Mouse (Mus musculus) forebrain, embryonic 15.5 days (tissue): ENCODE measurements around the gene Rhbg. TPM values are rescaled to one million over a fixed set of nuclear protein-coding genes. Genes with fewer than 3 reads are reported as not detected.

Source experiments
- ATAC-seq: fragments of 200-750 bp; cut with Nextera tagmentation; replicated peaks from 2 replicates; pipeline ENCODE4 v1.8.0; 2017; ENCODE audit warnings: mild to moderate bottlenecking, moderate TSS enrichment, moderate library complexity
- H3K27ac ChIP-seq: fragments of 300-500 bp; sonication (generic); replicated peaks from 2 replicates; pipeline ENCODE4 v1.5.1; 2015; ENCODE audit warnings: mild to moderate bottlenecking, inconsistent platforms
- H3K27me3 ChIP-seq: fragments of 300-500 bp; sonication (generic); 2 replicates; pipeline ENCODE4 v1.6.1; 2015; ENCODE audit warnings: inconsistent platforms
- H3K36me3 ChIP-seq: fragments of 300-500 bp; sonication (generic); 2 replicates; pipeline ENCODE4 v1.6.1; 2015; ENCODE audit warnings: mild to moderate bottlenecking, inconsistent platforms
- H3K4me1 ChIP-seq: fragments of 300-500 bp; sonication (generic); 2 replicates; pipeline ENCODE4 v1.6.1; 2015; ENCODE audit warnings: inconsistent platforms
- H3K4me2 ChIP-seq: fragments of 300-500 bp; sonication (generic); replicated peaks from 2 replicates; pipeline ENCODE4 v1.6.1; 2015; ENCODE audit warnings: mild to moderate bottlenecking, inconsistent platforms
- H3K4me3 ChIP-seq: fragments of 300-500 bp; sonication (generic); 2 replicates; pipeline ENCODE4 v1.5.1; 2015; ENCODE audit warnings: mild to moderate bottlenecking, inconsistent platforms
- H3K9ac ChIP-seq: fragments of 300-500 bp; sonication (generic); replicated peaks from 2 replicates; pipeline ENCODE4 v1.6.1; 2015; ENCODE audit warnings: mild to moderate bottlenecking, inconsistent platforms
- H3K9me3 ChIP-seq: fragments of 300-500 bp; sonication (generic); 2 replicates; pipeline ENCODE4 v1.6.1; 2016; ENCODE audit warnings: inconsistent platforms
- WGBS: fragments of 180-500 bp; shearing (Covaris S2); methylation state at CpG from one replicate; pipeline ENCODE4 v1.1.7; 2015; ENCODE audit warnings: mixed read lengths; 5-methylcytosine and 5-hydroxymethylcytosine counted together
- polyA plus RNA-seq: library from polyadenylated mRNA; unstranded; fragments of >200 nt; fragmentation: Nextera tagmentation; extraction: Ambion mirVana; gene quantifications from 2 replicates; pipeline ENCODE4 v1.2.1, GENCODE M21; 2015

The Rhbg gene
- polyA plus RNA-seq, 1 experiment from 2014 or later: 0.14 TPM

DNA sequence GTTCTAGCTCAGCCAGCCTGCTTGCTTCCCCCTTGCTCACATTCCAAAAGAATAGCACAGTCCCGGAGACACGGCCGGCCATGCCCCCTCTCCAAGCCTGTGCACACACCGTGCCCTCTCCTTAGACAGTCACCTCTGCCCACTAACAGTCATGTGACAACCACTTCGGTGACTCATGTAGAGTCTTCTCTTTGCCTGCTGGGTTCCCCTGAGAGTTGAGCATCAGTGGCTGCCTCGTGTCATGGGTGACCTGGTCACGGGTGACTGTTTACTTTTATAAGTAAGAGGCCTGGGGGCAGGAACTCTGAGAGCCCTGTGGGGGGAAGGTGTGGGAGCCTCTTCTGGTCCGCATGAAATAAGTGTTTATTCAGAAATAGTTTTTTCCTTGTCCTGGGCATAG is 20.5 kb downstream of the Rhbg start:
- Histone ChIP-seq H3K27me3 (no peaks in the 10 kb centered on the region), H3K4me2 (no peak overlapping the region), H3K9ac (no peak overlapping the region), H3K9me3 (no peaks in the 10 kb centered on the region), H3K27ac (peak overlapping the region; percentile 99), H3K36me3 (peaks cover 17% of the 10 kb centered on the region), H3K4me3 (no peak overlapping the region), H3K4me1 (peaks cover 92% of the 10 kb centered on the region)
- 33% methylated on average over 8 of the region's 8 CpGs for WGBS
- no peak for ATAC-seq

DNA sequence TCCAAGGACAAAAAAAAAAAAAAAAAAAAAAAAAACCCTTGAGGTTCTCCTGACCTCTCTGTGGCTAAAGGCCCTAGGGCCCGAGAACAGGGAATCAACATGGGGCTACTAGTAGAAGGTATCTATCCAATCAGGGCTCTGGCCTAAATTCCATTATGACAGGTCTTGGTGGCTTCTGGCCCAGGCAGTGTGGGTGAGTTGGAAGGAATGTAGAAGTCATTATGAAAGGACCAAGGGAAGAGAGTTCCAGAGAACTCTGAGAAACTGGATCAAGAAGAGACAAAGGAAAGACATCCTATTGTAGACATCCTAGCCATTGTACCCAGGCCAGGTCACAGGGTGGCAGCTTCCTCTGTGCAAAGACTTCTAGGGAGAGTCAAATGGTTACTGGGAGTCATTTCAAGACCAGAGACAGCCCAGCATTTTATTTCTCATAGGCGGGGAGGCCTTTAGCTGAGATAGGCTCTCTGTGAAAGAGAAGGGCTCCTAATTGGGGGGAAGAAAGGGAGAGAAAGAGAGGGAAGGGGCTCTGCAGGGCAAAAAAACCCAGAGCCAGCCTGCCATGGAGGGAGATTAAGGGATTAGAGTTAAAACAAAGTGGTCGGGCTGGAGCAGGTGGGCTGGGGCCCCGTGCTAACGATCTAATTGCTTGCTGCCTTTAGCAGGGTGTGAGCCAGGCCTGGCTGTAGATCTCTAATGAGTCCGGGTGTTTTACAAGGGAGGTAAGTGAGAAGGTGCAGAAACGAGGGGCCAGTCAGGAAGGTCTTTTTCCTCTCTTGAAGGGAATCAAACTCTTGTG is 21.5 kb downstream of the Rhbg start:
- Histone ChIP-seq H3K9ac (no peak overlapping the region), H3K27me3 (no peaks in the 10 kb centered on the region), H3K4me3 (no peak overlapping the region), H3K9me3 (no peaks in the 10 kb centered on the region), H3K4me1 (peaks cover 92% of the 10 kb centered on the region), H3K4me2 (no peak overlapping the region), H3K36me3 (peaks cover 24% of the 10 kb centered on the region), H3K27ac (peak overlapping the region; percentile 99)
- WGBS: 7% methylated on average over 7 of the region's 7 CpGs
- no peak for ATAC-seq

DNA sequence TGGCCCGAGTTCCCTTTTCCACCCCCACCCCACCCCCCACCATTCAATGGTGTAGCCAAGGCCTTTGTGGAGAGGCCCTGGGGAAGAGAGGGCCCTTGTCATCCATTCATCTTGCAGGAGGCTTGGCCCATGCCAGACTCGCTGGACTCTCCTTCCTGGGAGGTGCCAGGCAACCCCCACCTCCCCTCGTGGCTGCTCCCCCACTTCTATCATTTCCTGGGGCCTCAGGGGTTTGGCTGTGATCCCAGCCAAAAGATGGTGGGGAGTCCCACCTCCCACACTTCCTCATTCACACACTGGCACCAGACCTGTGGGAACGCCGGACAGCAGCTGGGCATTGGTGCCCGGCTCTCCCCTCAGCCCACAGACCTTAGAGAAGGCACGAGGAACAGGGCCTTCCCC is 22.2 kb downstream of the Rhbg start:
- Histone ChIP-seq H3K27me3 (no peaks in the 10 kb centered on the region), H3K4me2 (no peak overlapping the region), H3K27ac (peak overlapping the region; percentile 99), H3K9me3 (no peaks in the 10 kb centered on the region), H3K9ac (no peak overlapping the region), H3K36me3 (peaks cover 31% of the 10 kb centered on the region), H3K4me1 (peaks cover 92% of the 10 kb centered on the region), H3K4me3 (no peak overlapping the region)
- ATAC-seq: peak; percentile 62
- WGBS: 12% methylated on average over 7 of the region's 7 CpGs

DNA sequence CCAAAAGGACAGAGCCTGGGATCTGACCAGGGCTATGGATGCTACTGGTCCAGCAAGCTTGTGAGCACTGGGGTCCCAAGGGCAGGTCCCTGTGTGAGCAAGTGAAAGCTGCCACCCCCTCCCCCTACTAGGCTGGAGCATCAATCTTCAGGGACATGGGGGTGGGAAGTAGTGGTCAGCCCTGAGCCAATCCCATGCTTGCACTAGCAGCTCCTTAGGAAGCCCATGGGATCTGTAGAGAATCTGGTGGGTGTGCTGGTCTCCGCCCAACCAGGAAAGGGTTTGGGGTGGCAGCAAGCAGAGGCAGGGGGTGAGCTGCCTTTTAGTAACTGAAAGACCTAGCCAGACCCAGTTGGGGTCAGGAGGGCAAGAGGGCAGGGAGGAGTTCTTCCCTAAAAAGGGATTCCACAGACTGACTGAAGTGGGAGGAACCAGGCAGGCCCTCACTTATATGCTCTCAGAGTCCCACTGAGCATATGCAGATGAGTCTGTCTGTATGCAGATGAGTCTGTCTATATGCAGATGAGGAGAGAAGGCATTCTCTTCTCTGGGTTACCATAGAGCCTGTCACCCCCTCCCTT is 23.4 kb downstream of the Rhbg start:
- H3K9ac ChIP-seq: peak overlapping the region; percentile 20
- H3K4me2 ChIP-seq: no peak overlapping the region
- no peaks in the 10 kb centered on the region for H3K9me3 ChIP-seq
- H3K4me3 ChIP-seq: no peak overlapping the region
- ATAC-seq: peak; percentile 78
- WGBS: 17% methylated on average over 1 of the region's 1 CpGs
- no peaks in the 10 kb centered on the region for H3K27me3 ChIP-seq
- H3K36me3 ChIP-seq: peaks cover 41% of the 10 kb centered on the region
- H3K27ac ChIP-seq: peak overlapping the region; percentile 99
- H3K4me1 ChIP-seq: peaks cover 92% of the 10 kb centered on the region

DNA sequence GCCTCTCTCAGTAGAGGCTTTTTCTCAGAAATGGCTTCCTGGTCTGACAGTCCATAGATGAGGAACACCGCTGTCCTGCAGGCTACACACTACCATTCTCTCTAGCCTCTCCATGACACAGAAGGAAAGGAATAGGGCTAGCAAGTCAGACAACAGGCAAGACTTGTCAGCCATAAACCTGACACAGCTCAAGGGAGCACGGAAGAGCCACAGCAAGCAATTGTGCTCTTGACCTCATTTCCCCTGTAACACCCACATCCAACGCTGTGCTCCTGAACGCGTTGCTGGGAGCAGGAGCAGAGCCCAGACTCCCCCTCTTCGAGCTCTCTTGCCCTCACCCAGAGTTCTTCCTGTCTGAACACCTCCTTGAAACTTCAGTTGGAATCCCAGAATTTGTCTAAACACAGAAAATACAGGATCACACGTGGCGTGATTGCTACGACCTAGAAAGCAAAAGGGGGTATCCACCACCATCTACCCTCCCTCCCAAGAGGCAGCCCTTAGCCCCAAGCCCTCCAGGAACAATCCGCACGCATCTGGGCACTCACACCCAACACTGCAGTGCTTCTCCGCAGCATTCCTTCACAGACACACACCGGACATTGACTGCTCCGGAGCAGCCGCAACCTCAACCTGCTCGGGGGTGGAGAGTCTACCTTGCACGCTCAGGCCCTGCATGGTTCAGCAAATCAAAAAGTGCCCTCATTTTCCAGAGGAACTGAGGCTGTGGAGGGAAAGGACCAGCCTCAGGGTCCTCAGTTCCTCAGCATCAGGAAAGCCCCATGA is 24.1 kb downstream of the Rhbg start:
- Histone ChIP-seq H3K9me3 (no peaks in the 10 kb centered on the region), H3K9ac (peak overlapping the region; percentile 16; the same call in 1 of the 2 replicates), H3K36me3 (peaks cover 48% of the 10 kb centered on the region), H3K4me1 (peaks cover 93% of the 10 kb centered on the region), H3K4me3 (no peak overlapping the region), H3K27me3 (no peaks in the 10 kb centered on the region), H3K27ac (peak overlapping the region; percentile 99), H3K4me2 (no peak overlapping the region)
- WGBS: 26% methylated on average over 17 of the region's 17 CpGs
- no peak for ATAC-seq

DNA sequence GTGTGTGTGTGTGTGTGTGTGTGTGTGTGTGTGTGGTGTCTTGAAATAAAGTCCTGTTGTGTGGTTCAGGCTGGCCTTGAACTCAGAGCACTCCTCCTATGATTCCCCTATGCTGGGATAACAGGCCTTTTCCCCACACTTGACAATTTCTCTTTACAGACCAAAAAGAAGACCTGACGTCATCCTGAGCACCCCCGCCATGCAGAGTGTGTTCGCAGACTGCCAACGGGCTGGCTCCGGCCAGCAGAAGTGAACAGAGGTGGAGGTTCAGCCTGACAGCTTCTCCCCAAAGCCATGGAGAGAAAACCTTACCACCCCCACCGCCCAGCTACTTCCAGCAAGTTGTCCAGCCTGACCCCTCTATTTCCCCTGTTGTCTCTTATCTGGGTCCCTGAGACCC is 25.0 kb downstream of the Rhbg start:
- WGBS: 29% methylated on average over 6 of the region's 6 CpGs
- Histone ChIP-seq H3K27me3 (no peaks in the 10 kb centered on the region), H3K4me3 (no peak overlapping the region), H3K4me1 (peaks cover 99% of the 10 kb centered on the region), H3K4me2 (no peak overlapping the region), H3K9me3 (no peaks in the 10 kb centered on the region), H3K27ac (peak overlapping the region; percentile 99), H3K36me3 (peaks cover 58% of the 10 kb centered on the region), H3K9ac (no peak overlapping the region)
- no peak for ATAC-seq

DNA sequence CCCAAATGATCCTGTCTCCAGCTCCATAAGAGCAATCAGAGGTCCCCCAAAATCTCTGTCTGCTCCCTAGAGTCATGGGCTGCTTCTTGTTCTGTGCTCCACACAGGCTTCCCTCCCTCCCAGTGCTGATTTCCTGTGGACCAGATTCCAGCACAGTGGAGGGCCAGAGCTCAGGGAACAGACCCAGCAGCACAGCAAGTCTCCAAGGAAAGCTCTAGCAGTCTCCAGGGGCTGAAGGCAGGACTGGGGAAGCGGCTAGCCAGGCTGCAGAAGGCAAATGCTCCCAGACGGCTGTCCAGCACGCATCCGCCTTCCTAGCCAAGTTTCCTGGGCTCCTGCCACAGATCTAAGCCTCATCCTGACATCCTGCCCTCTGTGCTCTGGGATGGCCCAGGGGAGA is 25.6 kb downstream of the Rhbg start:
- ATAC-seq: no peak
- Histone ChIP-seq H3K9ac (peak overlapping the region; percentile 42), H3K36me3 (peaks cover 63% of the 10 kb centered on the region), H3K9me3 (no peaks in the 10 kb centered on the region), H3K27me3 (no peaks in the 10 kb centered on the region), H3K4me1 (peaks cover 99% of the 10 kb centered on the region), H3K4me3 (no peak overlapping the region), H3K27ac (peak overlapping the region; percentile 99), H3K4me2 (0 out of 2 replicates have a peak overlapping the region, but pooled peaks have one; percentile 4)
- WGBS: 35% methylated on average over 4 of the region's 4 CpGs

DNA sequence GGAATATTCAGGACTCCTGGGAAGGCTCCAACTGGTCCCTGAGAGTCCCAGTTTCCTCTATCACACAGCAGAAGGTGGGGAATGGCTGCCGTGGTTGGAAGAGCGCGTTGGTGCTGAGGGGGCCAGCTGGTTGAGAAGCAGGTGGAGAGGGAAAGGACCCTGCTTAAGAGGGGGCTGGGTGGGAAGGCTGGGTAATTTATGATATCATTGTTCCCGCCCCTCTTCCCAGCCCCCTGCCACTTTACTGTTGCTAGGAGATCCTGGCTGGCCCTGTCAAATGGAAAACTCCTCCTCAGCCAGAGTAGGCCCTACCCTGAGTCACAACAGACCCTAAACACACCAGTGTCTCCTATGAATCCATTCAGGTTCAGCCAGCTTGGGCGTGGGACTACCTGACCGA is 26.5 kb downstream of the Rhbg start:
- Histone ChIP-seq H3K36me3 (peaks cover 72% of the 10 kb centered on the region), H3K9me3 (no peaks in the 10 kb centered on the region), H3K4me1 (peaks cover 99% of the 10 kb centered on the region), H3K9ac (0 out of 2 replicates have a peak overlapping the region, but pooled peaks have one; percentile 42), H3K4me3 (no peak overlapping the region), H3K27ac (peak overlapping the region; percentile 99), H3K27me3 (no peaks in the 10 kb centered on the region), H3K4me2 (peak overlapping the region; percentile 18)
- WGBS: 17% methylated on average over 6 of the region's 6 CpGs
- peak; percentile 34 for ATAC-seq

DNA sequence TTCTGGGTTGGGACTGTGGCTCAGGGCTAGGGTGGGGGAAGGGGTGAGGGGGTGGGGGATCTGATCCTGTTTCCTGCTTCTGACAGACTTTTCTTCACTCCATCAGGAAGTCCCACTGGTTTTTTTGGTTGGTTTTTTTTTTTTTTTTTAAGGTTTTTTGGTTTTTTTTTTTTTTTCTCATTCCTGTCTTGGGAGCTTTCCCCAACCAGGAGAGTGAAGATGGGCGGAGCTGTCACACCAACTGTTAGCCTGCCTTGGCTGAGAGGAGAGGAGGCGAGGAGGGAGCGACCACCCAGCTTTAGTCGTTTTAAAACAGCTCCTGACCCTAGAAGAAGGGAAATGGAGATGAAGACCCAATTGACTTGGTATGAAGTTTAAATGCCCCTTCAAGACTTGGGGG is 27.2 kb downstream of the Rhbg start:
- ATAC-seq: no peak
- 0 out of 2 replicates have a peak overlapping the region, but pooled peaks have one; percentile 42 for H3K9ac ChIP-seq
- peaks cover 75% of the 10 kb centered on the region for H3K36me3 ChIP-seq
- H3K4me2 ChIP-seq: peak overlapping the region; percentile 18
- 22% methylated on average over 4 of the region's 4 CpGs for WGBS
- peak overlapping the region; percentile 99 for H3K27ac ChIP-seq
- H3K27me3 ChIP-seq: no peaks in the 10 kb centered on the region
- peaks cover 99% of the 10 kb centered on the region for H3K4me1 ChIP-seq
- no peak overlapping the region for H3K4me3 ChIP-seq
- H3K9me3 ChIP-seq: no peaks in the 10 kb centered on the region

DNA sequence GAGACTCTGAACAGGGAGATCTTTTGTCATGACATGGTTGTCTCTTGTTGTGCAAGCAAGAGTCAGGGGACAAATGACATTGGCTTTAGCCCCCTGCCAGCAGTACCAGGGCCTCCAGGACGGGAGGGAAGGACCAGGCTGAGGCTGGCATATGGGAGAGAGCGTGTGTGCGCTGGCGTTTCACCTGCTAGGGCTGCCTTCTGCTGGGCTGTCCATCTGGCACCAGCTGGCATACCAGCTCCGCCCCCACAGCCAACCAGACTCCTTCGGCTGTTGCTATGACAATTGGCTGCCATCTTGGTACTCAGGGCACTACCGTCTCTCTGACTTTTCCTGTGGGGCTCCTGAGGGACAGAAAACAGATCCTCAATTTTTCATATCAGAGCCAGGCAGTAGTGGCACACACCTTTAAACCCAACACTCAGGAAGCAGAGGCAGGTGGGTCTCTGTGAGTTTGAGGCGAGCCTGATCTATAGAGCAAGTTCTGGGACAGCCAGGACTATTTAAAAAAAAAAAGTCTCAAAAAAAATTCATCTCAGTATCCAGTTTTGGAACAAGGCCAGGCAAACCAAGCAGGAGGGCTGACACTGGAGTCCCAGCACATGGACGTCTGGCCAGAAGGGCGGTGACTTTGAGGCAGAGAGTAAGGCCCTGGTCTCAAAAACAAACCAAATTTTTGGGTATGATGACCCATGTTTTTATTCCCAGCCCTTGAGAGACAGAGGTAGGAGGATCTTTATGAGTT is 28.2 kb downstream of the Rhbg start:
- Histone ChIP-seq H3K36me3 (peaks cover 75% of the 10 kb centered on the region), H3K4me3 (no peak overlapping the region), H3K4me1 (peaks cover 99% of the 10 kb centered on the region), H3K27me3 (no peaks in the 10 kb centered on the region), H3K27ac (peak overlapping the region; percentile 99), H3K4me2 (0 out of 2 replicates have a peak overlapping the region, but pooled peaks have one; percentile 1), H3K9ac (peak overlapping the region; percentile 27), H3K9me3 (no peaks in the 10 kb centered on the region)
- ATAC-seq: 0 out of 2 replicates have a peak, but pooled peaks have one; percentile 17
- 31% methylated on average over 10 of the region's 10 CpGs for WGBS

DNA sequence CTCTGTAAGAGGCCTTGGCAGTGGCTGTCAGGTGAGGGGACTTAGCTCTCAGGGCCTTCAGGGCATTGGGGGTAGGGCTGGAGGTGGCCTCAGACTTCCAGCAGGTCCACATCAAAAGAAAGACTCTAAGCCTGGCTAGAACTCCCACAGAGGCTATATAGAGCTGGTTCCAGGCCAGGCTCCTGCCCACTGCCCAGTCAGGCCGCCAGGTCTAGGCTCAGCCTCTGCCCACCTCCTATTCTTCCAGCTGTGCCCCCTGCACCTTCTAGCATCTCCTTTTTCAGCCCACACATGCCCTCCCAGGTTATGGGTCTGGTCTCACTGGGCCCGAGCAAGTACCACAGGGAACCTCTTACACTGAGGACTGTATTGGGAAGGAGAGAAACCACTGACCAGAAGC is 29.6 kb downstream of the Rhbg start:
- Histone ChIP-seq H3K27me3 (no peaks in the 10 kb centered on the region), H3K9ac (peak overlapping the region; percentile 22; the same call in 1 of the 2 replicates), H3K27ac (peak overlapping the region; percentile 99), H3K9me3 (no peaks in the 10 kb centered on the region), H3K4me2 (peak overlapping the region; percentile 19), H3K36me3 (peaks cover 72% of the 10 kb centered on the region), H3K4me3 (no peak overlapping the region), H3K4me1 (peaks cover 99% of the 10 kb centered on the region)
- 46% methylated on average over 2 of the region's 2 CpGs for WGBS
- no peak for ATAC-seq
